Mouse (Mus musculus): ENCODE data around the gene Plekho1. TPM values are rescaled to one million over a fixed set of nuclear protein-coding genes. Genes with fewer than 3 reads are reported as not detected.

Plekho1 gene
- total and polyA plus RNA-seq, 3 experiments, result 22.3 to 24.6 (median 23.4) TPM

GRCm38 (mm10) chr3:96008463-96008862, 12.7 kb upstream of the Plekho1 start:
- no peak overlapping the region for H3K9ac ChIP-seq (ENCODE audit: insufficient read depth, low read depth)
- no peak for DNase-seq (ENCODE audit: extremely low read depth)
- dilution Hi-C loops (cut with MboI; ENCODE audit: extremely low pct_ligation_motif_present, extremely low pct_unique_long_range_greater_than_20kb, low sequenced_read_pairs), result no loop called here
- no peaks in the 10 kb centered on the region for H3K4me1 ChIP-seq (ENCODE audit: control insufficient read depth in 1 of 2, insufficient read depth in 2 of 2)
- H3K36me3 ChIP-seq (replicated peaks in 1 of 2; ENCODE audit: control insufficient read depth in 1 of 2, insufficient read depth in 1 of 2, low read length in 1 of 2), result peaks cover 0 to 20% of the 10 kb centered on the region in 2 experiments
- H3K27ac ChIP-seq (ENCODE audit: insufficient read depth, low read depth), result no peak overlapping the region
- no peaks in the 10 kb centered on the region for H3K27me3 ChIP-seq (replicated peaks)
- no peak for TF ChIP-seq USF2 (conservative IDR thresholded peaks at IDR 0.05; ENCODE audit: low read depth, low read length)
- no peak for TF ChIP-seq ETS1 (conservative IDR thresholded peaks at IDR 0.05; ENCODE audit: low read depth, low read length)
- no peak for TF ChIP-seq UBTF (IDR thresholded peaks at IDR 0.05; ENCODE audit: low read depth, low read length)
- no peak for TF ChIP-seq MXI1 (IDR thresholded peaks at IDR 0.05; ENCODE audit: low read depth, low read length)
- no peak for TF ChIP-seq POLR2AphosphoS2 (IDR thresholded peaks at IDR 0.05; ENCODE audit: low read depth, low read length)
- TF ChIP-seq GABPA (IDR thresholded peaks at IDR 0.05; ENCODE audit: insufficient replicate concordance, low read depth, low read length), result no peak
- no peak overlapping the region for H3K4me3 ChIP-seq (replicated peaks in 1 of 3; ENCODE audit: low read depth in 2 of 3, low read length in 2 of 3, poor library complexity in 1 of 3)
- in situ Hi-C loops (cut with MboI; ENCODE audit: low pct_ligation_motif_present, low pct_unique_long_range_greater_than_20kb, low sequenced_read_pairs), result no loop called here
- no peaks in the 10 kb centered on the region for H3K9me3 ChIP-seq (replicated peaks; ENCODE audit: low read length)
- no peaks in the 10 kb centered on the region for H3K79me2 ChIP-seq (replicated peaks; ENCODE audit: control insufficient read depth, extremely low read depth, insufficient read depth, poor library complexity, severe bottlenecking)
- H3K4me2 ChIP-seq (ENCODE audit: insufficient read depth, low read depth, poor library complexity, severe bottlenecking), result no peak overlapping the region

DNA sequence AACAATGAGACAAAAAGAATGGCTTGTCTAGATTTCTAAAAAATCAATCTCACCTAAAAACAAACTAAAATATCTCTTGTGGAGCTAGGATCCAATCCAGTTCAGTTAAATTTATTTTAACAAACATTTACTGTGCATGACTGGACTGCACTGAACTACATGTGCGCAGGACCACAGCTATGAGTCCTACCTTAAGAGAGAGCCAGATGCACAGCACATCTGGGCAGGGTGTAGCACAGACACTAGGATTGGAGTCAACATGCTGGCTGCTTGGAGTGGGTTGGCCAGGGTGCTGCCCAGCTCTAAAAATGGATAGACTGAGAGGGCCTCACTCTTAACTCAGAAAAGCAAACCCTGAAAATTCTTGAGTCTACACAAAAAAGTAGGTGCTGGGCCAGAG, 5.8 kb upstream of the Plekho1 start:
- in situ Hi-C loops (cut with MboI; ENCODE audit: low pct_ligation_motif_present, low pct_unique_long_range_greater_than_20kb, low sequenced_read_pairs) (no loop called here), dilution Hi-C loops (cut with MboI; ENCODE audit: extremely low pct_ligation_motif_present, extremely low pct_unique_long_range_greater_than_20kb, low sequenced_read_pairs) (no loop called here)
- peaks cover 9 to 32% of the 10 kb centered on the region in 2 experiments for H3K4me1 ChIP-seq (ENCODE audit: control insufficient read depth in 1 of 2, insufficient read depth in 2 of 2)
- H3K4me2 ChIP-seq (ENCODE audit: insufficient read depth, low read depth, poor library complexity, severe bottlenecking), result no peak overlapping the region
- DNase-seq (ENCODE audit: extremely low read depth), result no peak
- no peaks in the 10 kb centered on the region for H3K9me3 ChIP-seq (replicated peaks; ENCODE audit: low read length)
- no peaks in the 10 kb centered on the region for H3K79me2 ChIP-seq (replicated peaks; ENCODE audit: control insufficient read depth, extremely low read depth, insufficient read depth, poor library complexity, severe bottlenecking)
- no peak overlapping the region for H3K9ac ChIP-seq (ENCODE audit: insufficient read depth, low read depth)
- no peak overlapping the region for H3K27ac ChIP-seq (ENCODE audit: insufficient read depth, low read depth)
- H3K36me3 ChIP-seq (replicated peaks in 1 of 2; ENCODE audit: control insufficient read depth in 1 of 2, insufficient read depth in 1 of 2, low read length in 1 of 2), result peaks cover 0 to 21% of the 10 kb centered on the region in 2 experiments
- no peak overlapping the region for H3K4me3 ChIP-seq (replicated peaks in 1 of 3; ENCODE audit: low read depth in 2 of 3, low read length in 2 of 3, poor library complexity in 1 of 3)
- H3K27me3 ChIP-seq (replicated peaks), result no peaks in the 10 kb centered on the region
- TF ChIP-seq MAX (IDR thresholded peaks at IDR 0.05; ENCODE audit: low read length), result no peak
- no peak for TF ChIP-seq GABPA (IDR thresholded peaks at IDR 0.05; ENCODE audit: insufficient replicate concordance, low read depth, low read length)
- no peak for TF ChIP-seq MAZ (IDR thresholded peaks at IDR 0.05; ENCODE audit: low read depth, low read length)
- TF ChIP-seq CHD1 (IDR thresholded peaks at IDR 0.05; ENCODE audit: low read depth, low read length), result no peak
- TF ChIP-seq USF2 (conservative IDR thresholded peaks at IDR 0.05; ENCODE audit: low read depth, low read length), result no peak
- TF ChIP-seq TCF12 (IDR thresholded peaks at IDR 0.05; ENCODE audit: low read depth, low read length), result no peak

DNA sequence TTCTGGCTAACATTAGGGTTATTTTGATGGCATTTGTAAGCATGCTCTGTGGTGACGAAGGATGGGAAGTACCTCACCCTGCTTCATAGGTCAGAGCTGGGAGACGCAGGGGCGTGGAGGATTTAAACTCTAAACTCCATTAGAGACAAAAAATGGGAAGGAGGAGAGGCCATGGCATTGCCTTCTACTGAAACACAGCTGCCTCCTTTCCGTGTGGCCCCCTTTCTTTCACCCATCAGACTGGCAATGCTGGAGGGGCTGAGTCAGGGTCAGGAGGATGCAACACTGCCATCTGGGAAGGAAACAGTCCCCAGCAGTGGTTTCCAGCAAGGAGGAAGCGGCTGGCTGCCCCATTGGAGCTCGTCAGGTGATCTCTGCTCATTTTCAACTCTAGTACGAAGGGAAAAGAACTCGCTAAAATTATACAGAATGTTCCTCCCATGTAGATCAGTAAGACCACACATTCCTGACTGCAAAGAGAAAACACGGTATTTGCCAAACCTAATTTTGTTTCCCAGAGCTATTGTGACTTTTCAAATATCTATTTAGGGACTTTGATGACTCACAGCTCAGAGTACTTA, 5.2 kb upstream of the Plekho1 start:
- Histone ChIP-seq H3K79me2 (replicated peaks; ENCODE audit: control insufficient read depth, extremely low read depth, insufficient read depth, poor library complexity, severe bottlenecking) (no peaks in the 10 kb centered on the region), H3K9ac (ENCODE audit: insufficient read depth, low read depth) (no peak overlapping the region), H3K9me3 (replicated peaks; ENCODE audit: low read length) (no peaks in the 10 kb centered on the region), H3K4me1 (ENCODE audit: control insufficient read depth in 1 of 2, insufficient read depth in 2 of 2) (peaks cover 10 to 37% of the 10 kb centered on the region in 2 experiments), H3K27me3 (replicated peaks) (no peaks in the 10 kb centered on the region), H3K36me3 (replicated peaks in 1 of 2; ENCODE audit: control insufficient read depth in 1 of 2, insufficient read depth in 1 of 2, low read length in 1 of 2) (peaks cover 0 to 21% of the 10 kb centered on the region in 2 experiments), H3K4me2 (ENCODE audit: insufficient read depth, low read depth, poor library complexity, severe bottlenecking) (no peak overlapping the region), H3K4me3 (replicated peaks in 1 of 3; ENCODE audit: low read depth in 2 of 3, low read length in 2 of 3, poor library complexity in 1 of 3) (no peak overlapping the region), H3K27ac (ENCODE audit: insufficient read depth, low read depth) (no peak overlapping the region)
- TF ChIP-seq USF1 (IDR thresholded peaks at IDR 0.05; ENCODE audit: low read depth, low read length) (no peak), MAZ (IDR thresholded peaks at IDR 0.05; ENCODE audit: low read depth, low read length) (no peak), ZNF384 (IDR thresholded peaks at IDR 0.05; ENCODE audit: low read depth, low read length) (no peak), JUN (IDR thresholded peaks at IDR 0.05; ENCODE audit: insufficient read depth, low read depth, low read length) (no peak), CHD2 (IDR thresholded peaks at IDR 0.05; ENCODE audit: low read length) (no peak), USF2 (conservative IDR thresholded peaks at IDR 0.05; ENCODE audit: low read depth, low read length) (no peak), ZMIZ1 (IDR thresholded peaks at IDR 0.05; ENCODE audit: low read depth, low read length) (no peak), CHD1 (IDR thresholded peaks at IDR 0.05; ENCODE audit: low read depth, low read length) (no peak), SIN3A (IDR thresholded peaks at IDR 0.05; ENCODE audit: low read length) (no peak), NRF1 (IDR thresholded peaks at IDR 0.05; ENCODE audit: low read depth, low read length) (no peak), IRF4 (IDR thresholded peaks at IDR 0.05; ENCODE audit: low read depth, low read length) (no peak), KAT2A (IDR thresholded peaks at IDR 0.05; ENCODE audit: insufficient replicate concordance, low read length) (no peak), RAD21 (IDR thresholded peaks at IDR 0.05; ENCODE audit: low read depth, low read length) (no peak)
- DNase-seq (ENCODE audit: extremely low read depth), result no peak
- in situ Hi-C loops (cut with MboI; ENCODE audit: low pct_ligation_motif_present, low pct_unique_long_range_greater_than_20kb, low sequenced_read_pairs) (no loop called here), dilution Hi-C loops (cut with MboI; ENCODE audit: extremely low pct_ligation_motif_present, extremely low pct_unique_long_range_greater_than_20kb, low sequenced_read_pairs) (no loop called here)

All from CH12.LX (cell line).